Mouse (Mus musculus) embryonic stem cell, embryonic (primary cell): ENCODE measurements around the gene Osbpl5.

Experiments
- CTCF ChIA-PET, 4 experiments: fragments of 300-600 bp in 2 of 4; fragments of 350-600 bp in 2 of 4; sonication (Branson Sonifier 250); formaldehyde crosslinking; loops; one replicate each; lab custom pipeline; 2022; ENCODE audit warnings: inconsistent platforms in 2 of 4; lab: Charles Lee
- POLR2A ChIA-PET, 4 experiments: fragments of 300-600 bp in 2 of 4; fragments of 350-600 bp in 2 of 4; sonication (Branson Sonifier 250); formaldehyde crosslinking; loops; one replicate each; lab custom pipeline; 2022; ENCODE audit warnings: antibody characterized with exemption in 4 of 4, inconsistent platforms in 1 of 4; lab: Charles Lee

Osbpl5 gene

GRCm38 (mm10) chr7:143756125-143757026, at the start of gene Osbpl5:
Gene Osbpl5 (minus strand): TSS chr7:143756985.
- ChIA-PET POLR2A (interaction anchor here (0.6 to 1.5 kb wide), 5 partner anchors 50 to 851 kb away, joined by 3 to 6 read pairs (median 3); partner anchors contain the start of gene Cars (in 1 of the 4)), CTCF (interaction anchor here in 3 of 4 experiments (0.6 to 2.4 kb wide), 12 partner anchors 8 to 1552 kb away, joined by 3 to 14 read pairs (median 4); partner anchors contain the start of gene Mrgpre (in 1 of the 3))

GRCm38 (mm10) chr7:143805199-143805624, 48.4 kb upstream of the Osbpl5 start:
- CTCF ChIA-PET: interaction anchor here in 2 of 4 experiments (1.0 to 1.1 kb wide), 2 partner anchors 102 to 274 kb away, joined by 3 read pairs; no protein-coding TSS in a partner anchor
- POLR2A ChIA-PET: interaction anchor here in 2 of 4 experiments (1.1 to 1.5 kb wide), 2 partner anchors 9 to 17 kb away, joined by 3 read pairs; partner anchors contain the start of gene Nadsyn1 (in 1 of the 2)

- POLR2A ChIA-PET: no interaction called here
- CTCF ChIA-PET: no interaction called here
These were observed 44.6 kb upstream of the Osbpl5 start for GRCm38 (mm10) chr7:143801195-143802065.

- POLR2A ChIA-PET: no interaction called here
- CTCF ChIA-PET: interaction anchor here in 1 of 4 experiments (1.0 to 1.2 kb wide), 2 partner anchors 16 to 37 kb away, joined by 3 to 5 read pairs; partner anchors contain the start of gene Mrgpre
These were observed 44.0 kb upstream of the Osbpl5 start for GRCm38 (mm10) chr7:143800770-143801169.

- CTCF ChIA-PET: interaction anchor here in 1 of 4 experiments (1.1 to 1.4 kb wide), 2 partner anchors 10 to 50 kb away, joined by 3 read pairs; no protein-coding TSS in a partner anchor
- POLR2A ChIA-PET: interaction anchor here in 1 of 4 experiments (1.0 kb wide), 1 partner anchor 10 kb away, joined by 3 read pairs; no protein-coding TSS in a partner anchor
These were observed 42.0 kb upstream of the Osbpl5 start for GRCm38 (mm10) chr7:143798783-143799182.

- ChIA-PET POLR2A (interaction anchor here in 1 of 4 experiments (0.9 kb wide), 1 partner anchor 619 kb away, joined by 3 read pairs; no protein-coding TSS in a partner anchor), CTCF (interaction anchor here in 2 of 4 experiments (0.9 to 1.6 kb wide), 3 partner anchors 8 to 115 kb away, joined by 3 read pairs; no protein-coding TSS in a partner anchor)
These were observed 36.3 kb upstream of the Osbpl5 start for GRCm38 (mm10) chr7:143793121-143793520.

- ChIA-PET POLR2A (interaction anchor here in 1 of 4 experiments (0.6 kb wide), 1 partner anchor 42 kb away, joined by 3 read pairs; no protein-coding TSS in a partner anchor), CTCF (interaction anchor here in 2 of 4 experiments (0.6 to 1.6 kb wide), 3 partner anchors 115 to 187 kb away, joined by 3 to 4 read pairs (median 3); no protein-coding TSS in a partner anchor)
These were observed 35.7 kb upstream of the Osbpl5 start for GRCm38 (mm10) chr7:143792336-143792985.

GRCm38 (mm10) chr7:143783996-143784829, 27.4 kb upstream of the Osbpl5 start, which contains the start of gene Mrgpre:
Gene Mrgpre (minus strand): TSS chr7:143784500.
- POLR2A ChIA-PET: interaction anchor here (0.6 to 2.2 kb wide), 17 partner anchors 8 to 322 kb away, joined by 3 to 11 read pairs (median 3); partner anchors contain the start of genes Dhcr7 (in 2 of the 4), Nadsyn1 (in 2 of the 4), Cars (in 1 of the 4) and Mrgprg (in 1 of the 4)
- CTCF ChIA-PET: interaction anchor here (0.6 to 2.8 kb wide), 49 partner anchors 8 to 660 kb away, joined by 3 to 25 read pairs (median 5); partner anchors contain the start of genes Dhcr7 (in 1 of the 4), Nadsyn1 (in 1 of the 4), Osbpl5 (in 1 of the 4) and Tnfrsf22 (in 1 of the 4)

- POLR2A ChIA-PET: interaction anchor here in 3 of 4 experiments (1.0 to 2.2 kb wide), 8 partner anchors 8 to 183 kb away, joined by 3 to 11 read pairs (median 4); partner anchors contain the start of genes Dhcr7 (in 2 of the 3), Nadsyn1 (in 2 of the 3), Cars (in 1 of the 3) and Tnfrsf23 (in 1 of the 3)
- CTCF ChIA-PET: interaction anchor here in 3 of 4 experiments (0.5 to 2.8 kb wide), 16 partner anchors 8 to 659 kb away, joined by 3 to 25 read pairs (median 9); no protein-coding TSS in a partner anchor
These were observed 26.7 kb upstream of the Osbpl5 start for GRCm38 (mm10) chr7:143783378-143783995.

- ChIA-PET CTCF (interaction anchor here in 1 of 4 experiments (0.6 to 2.5 kb wide), 2 partner anchors 8 to 272 kb away, joined by 3 to 13 read pairs; partner anchors contain the start of gene Mrgpre), POLR2A (interaction anchor here in 1 of 4 experiments (1.8 kb wide), 1 partner anchor 7 kb away, joined by 8 read pairs; the partner anchor contains the start of gene Mrgpre)
These were observed 20.6 kb upstream of the Osbpl5 start for GRCm38 (mm10) chr7:143777375-143777774.

- ChIA-PET POLR2A (interaction anchor here in 3 of 4 experiments (0.6 to 1.9 kb wide), 15 partner anchors 8 to 1544 kb away, joined by 3 to 11 read pairs (median 4); partner anchors contain the start of genes Mrgpre (in 3 of the 3), Cars (in 2 of the 3), Dhcr7 (in 1 of the 3) and Nadsyn1 (in 1 of the 3)), CTCF (interaction anchor here (0.6 to 2.5 kb wide), 22 partner anchors 8 to 331 kb away, joined by 3 to 15 read pairs (median 6); partner anchors contain the start of genes Mrgpre (in 3 of the 4) and Mrgprg (in 1 of the 4))
These were observed 19.4 kb upstream of the Osbpl5 start for GRCm38 (mm10) chr7:143776137-143776536.

GRCm38 (mm10) chr7:143769461-143769860, 12.7 kb upstream of the Osbpl5 start:
- CTCF ChIA-PET: interaction anchor here in 2 of 4 experiments (1.8 to 3.1 kb wide), 2 partner anchors 15 to 63 kb away, joined by 6 to 11 read pairs; partner anchors contain the start of gene Mrgpre (in 1 of the 2)
- POLR2A ChIA-PET: interaction anchor here in 1 of 4 experiments (0.7 kb wide), 1 partner anchor 959 kb away, joined by 3 read pairs; no protein-coding TSS in a partner anchor

GRCm38 (mm10) chr7:143768267-143768666, 11.5 kb upstream of the Osbpl5 start:
- POLR2A ChIA-PET: no interaction called here
- CTCF ChIA-PET: interaction anchor here in 2 of 4 experiments (1.8 to 3.1 kb wide), 2 partner anchors 17 to 62 kb away, joined by 6 to 11 read pairs; partner anchors contain the start of gene Mrgpre (in 1 of the 2)

GRCm38 (mm10) chr7:143766893-143767292, 10.1 kb upstream of the Osbpl5 start, which contains the start of gene Mrgprg:
Gene Mrgprg (minus strand): TSS chr7:143766993.
- CTCF ChIA-PET: interaction anchor here (0.7 to 2.6 kb wide), 7 partner anchors 9 to 71 kb away, joined by 3 to 13 read pairs (median 5); no protein-coding TSS in a partner anchor
- POLR2A ChIA-PET: interaction anchor here in 1 of 4 experiments (1.0 kb wide), 1 partner anchor 18 kb away, joined by 3 read pairs; the partner anchor contains the start of gene Mrgpre
